Mouse (Mus musculus): ENCODE results near the gene Ptges2.

Gene Ptges2

GRCm38 (mm10) chr2:32375317-32375940 is 20.3 kb upstream of the Ptges2 start:
- no peak for DNase-seq

GRCm38 (mm10) chr2:32376963-32377362 is 18.7 kb upstream of the Ptges2 start:
- DNase-seq, result no peak

- DNase-seq, result no peak
Observed at GRCm38 (mm10) chr2:32380001-32380500, 15.6 kb upstream of the Ptges2 start.

- peak; percentile 46 to 53 for DNase-seq
Observed at GRCm38 (mm10) chr2:32381141-32381774, 14.4 kb upstream of the Ptges2 start.

- DNase-seq, result peak; percentile 91 to 92
Observed at GRCm38 (mm10) chr2:32381775-32382223, 13.9 kb upstream of the Ptges2 start, which contains the start of gene 1110008P14Rik. Gene 1110008P14Rik, minus strand, starts transcription at chr2:32381938.

- DNase-seq, result no peak
Observed at GRCm38 (mm10) chr2:32382689-32383088, 13.0 kb upstream of the Ptges2 start.

- DNase-seq, result no peak
Observed at GRCm38 (mm10) chr2:32387706-32388490, 7.8 kb upstream of the Ptges2 start, which contains the start of gene Lcn2. Gene Lcn2, minus strand, starts transcription at chr2:32388252.

- no peak for DNase-seq
Observed at GRCm38 (mm10) chr2:32389157-32389556, 6.5 kb upstream of the Ptges2 start.

GRCm38 (mm10) chr2:32390871-32391270 is 4.8 kb upstream of the Ptges2 start:
- no peak for DNase-seq

GRCm38 (mm10) chr2:32392063-32392462 is 3.6 kb upstream of the Ptges2 start:
- DNase-seq, result no peak

- DNase-seq, result peak in 1 of 2 experiments; percentile 51
Observed at GRCm38 (mm10) chr2:32394973-32395372, 723 bp upstream of the Ptges2 start.

- DNase-seq, result peak; percentile 62 to 77
Observed at GRCm38 (mm10) chr2:32395946-32396621, 388 bp downstream of the Ptges2 start.

GRCm38 (mm10) chr2:32396695-32397094 is 999 bp downstream of the Ptges2 start:
- no peak for DNase-seq

GRCm38 (mm10) chr2:32404663-32405062 is 9.0 kb downstream of the Ptges2 start:
- peak; percentile 74 to 80 for DNase-seq

GRCm38 (mm10) chr2:32407144-32407824 is 11.6 kb downstream of the Ptges2 start:
- DNase-seq, result no peak

GRCm38 (mm10) chr2:32408429-32409424 is 13.0 kb downstream of the Ptges2 start:
- no peak for DNase-seq

GRCm38 (mm10) chr2:32411407-32411806 is 15.7 kb downstream of the Ptges2 start:
- no peak for DNase-seq

GRCm38 (mm10) chr2:32412742-32413531 is 17.2 kb downstream of the Ptges2 start:
- no peak for DNase-seq

GRCm38 (mm10) chr2:32413936-32414335 is 18.2 kb downstream of the Ptges2 start:
- no peak for DNase-seq

GRCm38 (mm10) chr2:32415801-32416200 is 20.1 kb downstream of the Ptges2 start:
- DNase-seq, result no peak
